Mouse (Mus musculus) kidney, adult 9 months (tissue): ENCODE data around the gene Rbm20.

Experiments
- DNase-seq: peaks from one replicate; pipeline ENCODE4 v3.0.0; 2022

The Rbm20 gene

GRCm38 (mm10) chr19:53724053-53724452, 46.9 kb downstream of the Rbm20 start:
- no peak for DNase-seq

- no peak for DNase-seq
Measured at GRCm38 (mm10) chr19:53726340-53726739, 49.2 kb downstream of the Rbm20 start.

DNA sequence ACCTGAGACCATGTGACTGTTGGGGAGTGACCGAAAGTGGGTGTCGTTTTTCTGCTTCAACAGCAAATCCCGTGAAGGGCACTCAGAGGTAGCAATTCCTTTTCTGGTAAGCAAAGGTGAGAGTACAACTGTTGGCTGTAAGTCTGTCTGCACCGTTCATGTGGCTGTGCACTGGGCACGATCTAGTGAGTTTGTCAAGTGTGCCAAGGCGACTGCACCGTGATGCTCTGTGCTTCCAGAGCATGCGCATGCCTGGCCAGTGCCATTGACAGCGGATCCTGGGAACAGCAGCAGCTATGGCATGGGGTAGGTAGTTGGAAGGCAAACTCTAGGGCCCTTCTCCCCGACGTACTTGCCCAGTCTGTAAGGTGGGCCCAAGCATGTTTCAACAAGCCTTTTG, 49.6 kb downstream of the Rbm20 start:
- DNase-seq: peak; percentile 7

DNA sequence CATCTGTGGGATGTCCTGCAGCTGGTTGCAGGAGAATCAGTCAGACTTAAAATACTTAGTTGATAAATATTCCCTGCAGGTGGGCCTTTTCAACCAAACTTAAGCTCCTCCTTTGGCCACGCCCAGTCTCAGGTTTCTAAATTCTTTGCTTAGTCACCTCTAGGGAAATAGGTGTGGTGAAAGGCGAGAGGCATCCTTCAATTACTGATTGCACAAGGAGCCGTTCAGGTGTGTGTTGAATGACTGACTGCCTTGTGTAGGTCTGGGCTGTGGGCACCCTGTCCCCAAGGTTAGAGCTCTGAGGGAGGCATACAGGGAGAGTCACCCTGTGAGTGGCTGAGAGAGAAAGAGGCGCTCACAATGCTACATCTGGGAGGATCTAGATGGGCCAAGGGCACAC, 50.2 kb downstream of the Rbm20 start:
- DNase-seq: no peak

- no peak for DNase-seq
Measured at GRCm38 (mm10) chr19:53727886-53728669, 51.0 kb downstream of the Rbm20 start.

GRCm38 (mm10) chr19:53729919-53730318, 52.8 kb downstream of the Rbm20 start:
- no peak for DNase-seq

DNA sequence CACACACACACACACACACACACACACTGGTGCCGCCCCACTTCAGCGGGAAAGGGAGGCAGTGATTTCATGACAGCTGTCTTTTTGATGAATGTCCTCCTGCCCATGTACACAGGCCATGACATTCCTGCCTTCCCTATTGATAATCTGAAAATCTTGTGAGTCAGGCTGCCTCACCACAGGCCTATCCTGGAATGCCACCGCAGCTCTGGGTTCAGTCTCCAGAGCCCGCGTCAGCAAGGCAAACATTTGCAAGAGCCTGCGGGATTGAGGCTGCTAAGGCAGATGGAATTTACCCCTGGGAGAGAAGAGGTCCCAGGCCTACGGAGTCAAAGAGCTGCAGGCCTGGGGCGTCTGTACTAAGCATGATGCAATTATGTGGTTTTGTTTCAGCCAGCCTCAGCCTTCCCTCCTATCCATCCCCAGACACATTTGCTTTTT, 54.7 kb downstream of the Rbm20 start:
- no peak for DNase-seq

DNA sequence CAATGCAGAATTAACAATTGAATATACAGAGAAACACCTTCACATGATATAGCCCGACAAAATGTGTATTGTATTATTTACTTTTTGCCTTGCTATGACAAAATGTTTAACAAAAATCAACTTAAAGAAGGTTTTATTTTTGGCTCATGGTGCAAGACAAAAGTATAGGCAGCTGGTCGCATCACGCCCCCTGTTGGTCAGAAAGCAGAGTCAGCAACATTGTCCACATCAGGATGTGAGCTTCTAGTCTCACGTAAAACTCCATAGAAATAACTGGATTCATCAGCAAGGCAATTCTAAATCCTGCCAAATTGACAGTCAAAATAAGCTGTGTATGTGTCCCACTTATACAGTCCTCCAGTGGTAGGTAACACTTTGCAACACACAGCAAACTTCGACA, 57.7 kb downstream of the Rbm20 start:
- no peak for DNase-seq

- no peak for DNase-seq
Measured at GRCm38 (mm10) chr19:53738701-53739131, 61.6 kb downstream of the Rbm20 start.

DNA sequence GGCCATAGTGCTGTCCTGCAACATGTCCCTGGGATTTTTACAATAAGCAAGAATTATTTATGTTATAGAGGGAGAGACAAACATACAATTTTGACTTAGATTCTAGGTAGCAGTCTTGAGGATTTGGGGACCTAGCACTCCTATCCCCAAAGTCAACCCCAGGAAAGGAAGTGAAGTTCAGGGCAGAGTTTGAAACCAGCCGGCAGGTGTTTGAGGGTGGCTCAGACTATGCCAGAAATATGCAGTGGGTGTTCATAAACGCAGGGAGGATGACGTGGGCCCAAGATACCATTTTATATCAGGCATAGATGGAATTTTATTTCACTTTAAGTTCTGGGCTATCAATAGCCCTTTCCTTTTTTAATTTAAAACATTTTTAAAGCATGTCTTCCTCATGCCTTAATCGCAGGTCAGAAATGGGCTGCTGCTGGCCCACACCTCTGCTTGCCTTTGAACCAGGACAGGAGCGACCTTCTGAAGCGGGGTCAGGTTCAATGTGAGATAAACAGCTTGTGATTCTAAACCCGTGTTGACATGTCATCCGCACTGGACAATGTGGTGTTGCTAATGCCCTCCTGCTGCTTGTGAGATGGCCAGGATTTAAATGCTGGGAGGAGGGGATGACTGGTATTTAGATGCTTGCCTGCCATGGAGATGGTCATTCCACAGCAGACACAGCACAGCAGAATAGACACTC, 62.6 kb downstream of the Rbm20 start:
- DNase-seq: no peak

DNA sequence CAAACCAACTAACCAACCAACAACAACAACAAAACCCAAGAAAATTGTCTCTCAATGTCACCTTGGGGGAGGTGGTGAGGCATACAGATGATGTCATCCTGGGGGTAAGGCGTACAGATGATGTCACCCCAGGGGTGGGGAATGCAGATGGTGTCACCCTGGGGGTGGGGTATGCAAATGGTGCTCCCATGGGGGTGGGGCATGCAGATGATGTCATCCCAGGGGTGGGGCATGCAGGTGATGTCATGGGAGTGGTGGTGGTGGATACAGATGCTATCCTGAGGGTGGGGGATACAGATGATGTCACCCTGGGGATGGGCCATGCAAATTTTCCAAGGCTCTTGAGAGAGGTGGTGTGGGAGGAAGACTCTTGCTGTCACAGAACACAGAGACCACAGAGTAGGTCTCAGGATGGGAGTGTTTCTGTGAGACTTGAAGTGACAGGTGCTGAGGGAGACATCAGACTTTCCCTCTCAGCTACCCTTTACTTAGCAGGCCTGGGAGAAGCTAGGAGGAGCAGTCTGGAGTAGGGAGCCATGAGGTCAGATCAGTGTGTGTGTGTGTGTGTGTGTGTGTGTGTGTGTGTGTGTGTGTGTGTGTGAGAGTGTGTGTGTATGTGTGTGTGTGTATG, 63.8 kb downstream of the Rbm20 start:
- DNase-seq: no peak

- peak; percentile 17 for DNase-seq
Measured at GRCm38 (mm10) chr19:53741902-53742301, 64.8 kb downstream of the Rbm20 start.

GRCm38 (mm10) chr19:53745354-53745753, 68.2 kb downstream of the Rbm20 start:
- no peak for DNase-seq

DNA sequence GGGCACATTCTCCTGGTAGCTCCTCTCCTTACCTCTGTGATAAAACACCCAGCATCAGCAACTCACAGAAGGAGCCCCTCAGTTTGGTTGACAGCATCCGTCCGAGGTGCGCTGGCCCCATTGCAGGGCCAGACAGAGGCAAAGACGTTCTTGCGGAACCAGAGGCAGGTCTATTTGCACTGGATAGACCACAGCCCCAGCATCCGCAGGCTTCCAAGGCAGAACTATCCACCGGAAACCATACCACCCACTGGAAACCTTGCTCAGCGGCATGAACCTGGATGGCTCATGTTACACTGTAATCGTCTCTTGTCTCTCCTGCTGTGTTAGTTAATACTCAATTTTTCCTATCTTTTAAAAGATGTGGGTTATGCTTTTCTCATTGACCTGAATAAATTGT, 69.0 kb downstream of the Rbm20 start:
- no peak for DNase-seq

GRCm38 (mm10) chr19:53748236-53748775, 71.2 kb downstream of the Rbm20 start:
- no peak for DNase-seq

DNA sequence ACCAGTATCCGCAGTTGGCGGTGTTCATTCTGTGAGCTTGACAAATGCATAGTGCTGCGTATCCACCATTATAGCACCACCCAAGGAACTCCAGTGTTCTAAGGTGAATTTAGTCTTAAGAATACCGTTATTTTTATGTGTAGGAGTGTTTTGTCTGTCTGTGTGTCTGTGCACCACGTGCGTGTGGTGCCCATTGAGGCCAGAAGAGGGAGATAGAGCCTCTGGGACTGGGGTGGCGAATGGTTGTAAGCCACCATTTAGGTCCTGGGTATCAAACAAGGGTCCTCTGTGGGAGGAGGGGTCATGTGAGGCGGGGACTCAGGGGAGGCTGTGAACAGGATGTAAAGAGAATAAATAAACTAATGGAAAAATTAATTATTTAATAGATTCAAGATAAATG, 72.2 kb downstream of the Rbm20 start:
- DNase-seq: no peak

DNA sequence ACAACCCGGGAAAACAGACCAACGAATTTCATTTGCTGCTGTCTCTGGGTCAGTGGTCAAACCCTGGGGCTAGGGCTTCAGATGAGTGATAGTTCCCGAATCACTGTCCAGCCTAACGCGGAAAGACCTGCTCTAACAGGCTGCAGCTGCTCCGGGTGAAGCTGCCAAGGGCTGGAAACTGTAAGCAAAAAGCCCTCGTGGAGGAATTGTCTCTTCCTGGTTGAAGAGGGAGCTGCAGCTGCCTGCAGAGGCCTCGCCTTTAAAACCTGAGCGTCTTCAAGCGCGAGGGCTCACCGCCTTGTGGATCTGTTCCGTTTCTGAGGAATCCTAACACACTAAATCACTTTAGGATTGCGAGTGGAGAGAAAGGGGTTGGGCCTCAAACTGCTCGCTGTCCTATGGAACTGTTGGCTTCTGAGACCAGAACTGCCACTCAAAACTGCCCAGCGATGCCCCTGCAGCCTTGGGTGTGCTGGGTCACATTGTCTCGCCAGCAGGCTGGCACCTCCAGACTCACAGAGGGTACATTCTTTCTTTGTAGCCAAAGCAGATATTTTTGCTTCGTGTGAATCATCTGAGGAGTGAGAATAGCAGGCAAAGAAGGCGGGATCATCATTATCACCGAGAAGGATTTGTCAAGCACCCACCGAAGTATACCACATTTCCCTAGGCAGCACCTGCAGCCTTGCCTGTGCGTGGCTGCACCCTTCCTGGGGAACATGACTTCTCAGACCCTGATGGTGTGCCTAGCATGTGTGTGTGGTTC, 74.5 kb downstream of the Rbm20 start:
- DNase-seq: no peak

GRCm38 (mm10) chr19:53752993-53753392, 75.9 kb downstream of the Rbm20 start:
- no peak for DNase-seq

GRCm38 (mm10) chr19:53754421-53754830, 77.3 kb downstream of the Rbm20 start:
- DNase-seq: no peak

GRCm38 (mm10) chr19:53755346-53755745, 78.2 kb downstream of the Rbm20 start:
- no peak for DNase-seq

- DNase-seq: no peak
Measured at GRCm38 (mm10) chr19:53757432-53758109, 80.5 kb downstream of the Rbm20 start.

- DNase-seq: no peak
Measured at GRCm38 (mm10) chr19:53758881-53759418, 81.8 kb downstream of the Rbm20 start.
